Mouse (Mus musculus) T-helper 1 cell (primary cell): Measurements from ENCODE around the gene Ptpn21.

Experiments used
- in situ Hi-C: fragments of 300-600 bp; cut with MboI, MseI; formaldehyde crosslinking; loops from one replicate; pipeline ENCODE4 v1.15.1; 2025; ENCODE audit warnings: high pct_unique_total_duplicates

The Ptpn21 gene

GRCm38 (mm10) chr12:98736951-98737800, at the start of gene Ptpn21:
Ptpn21 (minus strand) TSS chr12:98737405.
- in situ Hi-C loops, result loop anchor here (10.0 to 25.0 kb wide), 2 partner anchors 62 to 450 kb away; no protein-coding TSS in a partner anchor

- in situ Hi-C loops, result no loop called here
Measured at GRCm38 (mm10) chr12:98784251-98784650, 47.0 kb upstream of the Ptpn21 start.

- in situ Hi-C loops, result no loop called here
Measured at GRCm38 (mm10) chr12:98779148-98779547, 41.9 kb upstream of the Ptpn21 start.

GRCm38 (mm10) chr12:98777509-98777908, 40.3 kb upstream of the Ptpn21 start:
- in situ Hi-C loops, result no loop called here

GRCm38 (mm10) chr12:98766241-98766640, 29.0 kb upstream of the Ptpn21 start:
- in situ Hi-C loops, result no loop called here

- in situ Hi-C loops, result no loop called here
Measured at GRCm38 (mm10) chr12:98759700-98760099, 22.5 kb upstream of the Ptpn21 start.

GRCm38 (mm10) chr12:98757636-98758035, 20.4 kb upstream of the Ptpn21 start:
- in situ Hi-C loops, result no loop called here

GRCm38 (mm10) chr12:98747380-98747753, 10.2 kb upstream of the Ptpn21 start:
- in situ Hi-C loops, result loop anchor here (25.0 kb wide), 1 partner anchor 460 kb away; no protein-coding TSS in a partner anchor

- in situ Hi-C loops, result loop anchor here (25.0 kb wide), 1 partner anchor 460 kb away; no protein-coding TSS in a partner anchor
Measured at GRCm38 (mm10) chr12:98746746-98747379, 9.7 kb upstream of the Ptpn21 start, which contains the start of gene Zc3h14. Zc3h14 (plus strand) TSS chr12:98746964.

- in situ Hi-C loops, result loop anchor here (25.0 kb wide), 1 partner anchor 459 kb away; no protein-coding TSS in a partner anchor
Measured at GRCm38 (mm10) chr12:98746131-98746530, 8.9 kb upstream of the Ptpn21 start.

- in situ Hi-C loops, result loop anchor here (25.0 kb wide), 1 partner anchor 458 kb away; no protein-coding TSS in a partner anchor
Measured at GRCm38 (mm10) chr12:98745626-98746025, 8.4 kb upstream of the Ptpn21 start.

GRCm38 (mm10) chr12:98741011-98741501, 3.9 kb upstream of the Ptpn21 start:
- in situ Hi-C loops, result loop anchor here (25.0 kb wide), 1 partner anchor 454 kb away; no protein-coding TSS in a partner anchor

- in situ Hi-C loops, result loop anchor here (10.0 to 25.0 kb wide), 2 partner anchors 63 to 451 kb away; no protein-coding TSS in a partner anchor
Measured at GRCm38 (mm10) chr12:98737801-98738350, 671 bp upstream of the Ptpn21 start.

GRCm38 (mm10) chr12:98734880-98735801, 2.1 kb downstream of the Ptpn21 start:
- in situ Hi-C loops, result loop anchor here (10.0 to 25.0 kb wide), 2 partner anchors 60 to 448 kb away; no protein-coding TSS in a partner anchor

- in situ Hi-C loops, result loop anchor here (10.0 to 25.0 kb wide), 2 partner anchors 60 to 447 kb away; no protein-coding TSS in a partner anchor
Measured at GRCm38 (mm10) chr12:98734246-98734879, 2.8 kb downstream of the Ptpn21 start.

GRCm38 (mm10) chr12:98733776-98734175, 3.4 kb downstream of the Ptpn21 start:
- in situ Hi-C loops, result loop anchor here (10.0 to 25.0 kb wide), 2 partner anchors 59 to 446 kb away; no protein-coding TSS in a partner anchor

GRCm38 (mm10) chr12:98733165-98733564, 4.0 kb downstream of the Ptpn21 start:
- in situ Hi-C loops, result loop anchor here (10.0 to 25.0 kb wide), 2 partner anchors 58 to 446 kb away; no protein-coding TSS in a partner anchor

- in situ Hi-C loops, result loop anchor here (10.0 to 25.0 kb wide), 2 partner anchors 56 to 443 kb away; no protein-coding TSS in a partner anchor
Measured at GRCm38 (mm10) chr12:98730682-98731081, 6.5 kb downstream of the Ptpn21 start.

- in situ Hi-C loops, result loop anchor here (10.0 to 25.0 kb wide), 2 partner anchors 112 to 440 kb away; no protein-coding TSS in a partner anchor
Measured at GRCm38 (mm10) chr12:98727186-98727585, 10.0 kb downstream of the Ptpn21 start.
